Mouse (Mus musculus) forebrain, embryonic 13.5 days (tissue): Measurements from ENCODE around the gene Fis1. TPM values are rescaled to one million over a fixed set of nuclear protein-coding genes. Genes with fewer than 3 reads are reported as not detected.
"Not testable (repeated sequence)": the region's sequence is repeated elsewhere in the genome, so short reads cannot be mapped to it uniquely, and the experiment has no call there.

Experiments
- ATAC-seq: fragments of 200-750 bp; cut with Nextera tagmentation; 2 replicates; pipeline ENCODE4 v1.8.0; 2017
- H3K27ac ChIP-seq: fragments of 300-500 bp; sonication (generic); 2 replicates; pipeline ENCODE4 v1.5.1; 2015; ENCODE audit warnings: inconsistent platforms, mild to moderate bottlenecking, moderate library complexity
- H3K27me3 ChIP-seq: fragments of 300-500 bp; sonication (generic); 2 replicates; pipeline ENCODE4 v1.6.1; 2015; ENCODE audit warnings: mild to moderate bottlenecking, inconsistent platforms
- H3K36me3 ChIP-seq: fragments of 300-500 bp; sonication (generic); 2 replicates; pipeline ENCODE4 v1.6.1; 2015; ENCODE audit warnings: mild to moderate bottlenecking, inconsistent platforms; ENCODE audit not compliant: poor library complexity, severe bottlenecking
- H3K4me1 ChIP-seq: fragments of 300-500 bp; sonication (generic); 2 replicates; pipeline ENCODE4 v1.6.1; 2015; ENCODE audit warnings: inconsistent platforms
- H3K4me2 ChIP-seq: fragments of 300-500 bp; sonication (generic); 2 replicates; pipeline ENCODE4 v1.6.1; 2015; ENCODE audit warnings: inconsistent platforms, mild to moderate bottlenecking, moderate library complexity
- H3K4me3 ChIP-seq: fragments of 300-500 bp; sonication (generic); 2 replicates; pipeline ENCODE4 v1.5.1; 2015; ENCODE audit warnings: mild to moderate bottlenecking, inconsistent platforms
- H3K9ac ChIP-seq: fragments of 300-500 bp; sonication (generic); 2 replicates; pipeline ENCODE4 v1.6.1; 2015; ENCODE audit warnings: mild to moderate bottlenecking, inconsistent platforms
- H3K9me3 ChIP-seq: fragments of 300-500 bp; sonication (generic); replicated peaks from 2 replicates; pipeline ENCODE4 v1.6.1; 2016; ENCODE audit warnings: inconsistent platforms
- WGBS: fragments of 180-500 bp; shearing (Covaris S2); methylation state at CpG from one replicate; pipeline ENCODE4 v1.1.7; 2015; 5-methylcytosine and 5-hydroxymethylcytosine counted together
- polyA plus RNA-seq: library from polyadenylated mRNA; unstranded; fragments of >200 nt; fragmentation: Nextera tagmentation; extraction: Ambion mirVana; gene quantifications from 2 replicates; pipeline ENCODE4 v1.2.1, GENCODE M21; 2015

Gene Fis1
- polyA plus RNA-seq, 1 experiment from 2014 or later = 357 TPM

GRCm38 (mm10) chr5:136929073-136929472 lies 24.0 kb upstream of the Fis1 start:
- Histone ChIP-seq H3K4me1 (no peaks in the 10 kb centered on the region), H3K36me3 (peaks cover 10% of the 10 kb centered on the region), H3K4me3 (no peak overlapping the region), H3K4me2 (no peak overlapping the region), H3K27me3 (no peaks in the 10 kb centered on the region), H3K27ac (no peak overlapping the region), H3K9ac (no peak overlapping the region), H3K9me3 (no peaks in the 10 kb centered on the region)
- 20% methylated on average over 4 of the region's 4 CpGs for WGBS
- peak; percentile 70 for ATAC-seq

GRCm38 (mm10) chr5:136931896-136932295 lies 21.2 kb upstream of the Fis1 start:
- 87% methylated on average over 14 of the region's 14 CpGs for WGBS
- no peak for ATAC-seq
- Histone ChIP-seq H3K9me3 (no peaks in the 10 kb centered on the region), H3K4me3 (no peak overlapping the region), H3K4me1 (no peaks in the 10 kb centered on the region), H3K27me3 (no peaks in the 10 kb centered on the region), H3K27ac (no peak overlapping the region), H3K9ac (no peak overlapping the region), H3K4me2 (no peak overlapping the region), H3K36me3 (no peaks in the 10 kb centered on the region)

GRCm38 (mm10) chr5:136932956-136933355 lies 20.1 kb upstream of the Fis1 start:
- Histone ChIP-seq H3K4me1 (no peaks in the 10 kb centered on the region), H3K27ac (no peak overlapping the region), H3K27me3 (no peaks in the 10 kb centered on the region), H3K4me3 (no peak overlapping the region), H3K9ac (no peak overlapping the region), H3K9me3 (no peaks in the 10 kb centered on the region), H3K36me3 (no peaks in the 10 kb centered on the region), H3K4me2 (no peak overlapping the region)
- WGBS = 86% methylated on average over 5 of the region's 5 CpGs
- ATAC-seq = no peak

- no peaks in the 10 kb centered on the region for H3K9me3 ChIP-seq
- no peak overlapping the region for H3K4me3 ChIP-seq
- H3K4me1 ChIP-seq = no peaks in the 10 kb centered on the region
- H3K4me2 ChIP-seq = no peak overlapping the region
- 92% methylated on average over 6 of the region's 6 CpGs for WGBS
- no peak overlapping the region for H3K9ac ChIP-seq
- H3K27me3 ChIP-seq = no peaks in the 10 kb centered on the region
- ATAC-seq = no peak
- H3K36me3 ChIP-seq = no peaks in the 10 kb centered on the region
- no peak overlapping the region for H3K27ac ChIP-seq
These were observed 19.1 kb upstream of the Fis1 start for GRCm38 (mm10) chr5:136933930-136934329.

- Histone ChIP-seq H3K9me3 (0 out of 2 replicates have a peak, but pooled peaks cover 3% of the 10 kb centered on the region), H3K27me3 (no peaks in the 10 kb centered on the region), H3K27ac (no peak overlapping the region), H3K9ac (no peak overlapping the region), H3K4me3 (no peak overlapping the region), H3K4me2 (no peak overlapping the region), H3K36me3 (no peaks in the 10 kb centered on the region), H3K4me1 (no peaks in the 10 kb centered on the region)
- ATAC-seq = no peak
- WGBS = 77% methylated on average over 7 of the region's 7 CpGs
These were observed 17.0 kb upstream of the Fis1 start for GRCm38 (mm10) chr5:136935905-136936695.

- Histone ChIP-seq H3K9ac (no peak overlapping the region), H3K4me1 (no peaks in the 10 kb centered on the region), H3K27ac (no peak overlapping the region), H3K36me3 (no peaks in the 10 kb centered on the region), H3K4me3 (no peak overlapping the region), H3K27me3 (no peaks in the 10 kb centered on the region), H3K4me2 (no peak overlapping the region), H3K9me3 (0 out of 2 replicates have a peak, but pooled peaks cover 3% of the 10 kb centered on the region)
- WGBS = 89% methylated on average over 6 of the region's 6 CpGs
- no peak for ATAC-seq
These were observed 16.3 kb upstream of the Fis1 start for GRCm38 (mm10) chr5:136936750-136937149.

GRCm38 (mm10) chr5:136937621-136938020 lies 15.5 kb upstream of the Fis1 start:
- WGBS = 90% methylated on average over 5 of the region's 5 CpGs
- Histone ChIP-seq H3K9ac (no peak overlapping the region), H3K36me3 (no peaks in the 10 kb centered on the region), H3K4me2 (no peak overlapping the region), H3K9me3 (0 out of 2 replicates have a peak, but pooled peaks cover 3% of the 10 kb centered on the region), H3K27ac (no peak overlapping the region), H3K27me3 (no peaks in the 10 kb centered on the region), H3K4me1 (no peaks in the 10 kb centered on the region), H3K4me3 (no peak overlapping the region)
- ATAC-seq = no peak

- H3K9ac ChIP-seq = no peak overlapping the region
- no peaks in the 10 kb centered on the region for H3K36me3 ChIP-seq
- no peak overlapping the region for H3K4me3 ChIP-seq
- no peak overlapping the region for H3K27ac ChIP-seq
- 0 out of 2 replicates have a peak, but pooled peaks cover 3% of the 10 kb centered on the region for H3K9me3 ChIP-seq
- ATAC-seq = no peak
- WGBS = 64% methylated on average over 7 of the region's 7 CpGs
- H3K4me2 ChIP-seq = no peak overlapping the region
- no peaks in the 10 kb centered on the region for H3K27me3 ChIP-seq
- H3K4me1 ChIP-seq = no peaks in the 10 kb centered on the region
These were observed 13.8 kb upstream of the Fis1 start for GRCm38 (mm10) chr5:136939284-136939683.

GRCm38 (mm10) chr5:136940029-136940428 lies 13.0 kb upstream of the Fis1 start:
- H3K4me2 ChIP-seq, H3K9ac ChIP-seq, H3K27ac ChIP-seq, H3K9me3 ChIP-seq, H3K36me3 ChIP-seq, H3K4me3 ChIP-seq, H3K4me1 ChIP-seq, H3K27me3 ChIP-seq, ATAC-seq: not testable (repeated sequence)
- WGBS = 85% methylated on average over 6 of the region's 6 CpGs

- no peak overlapping the region for H3K4me2 ChIP-seq
- no peaks in the 10 kb centered on the region for H3K27me3 ChIP-seq
- 88% methylated on average over 12 of the region's 12 CpGs for WGBS
- H3K27ac ChIP-seq = no peak overlapping the region
- 0 out of 2 replicates have a peak, but pooled peaks cover 3% of the 10 kb centered on the region for H3K9me3 ChIP-seq
- H3K36me3 ChIP-seq = no peaks in the 10 kb centered on the region
- H3K4me3 ChIP-seq = no peak overlapping the region
- no peak for ATAC-seq
- H3K9ac ChIP-seq = no peak overlapping the region
- no peaks in the 10 kb centered on the region for H3K4me1 ChIP-seq
These were observed 12.1 kb upstream of the Fis1 start for GRCm38 (mm10) chr5:136940845-136941560.

- Histone ChIP-seq H3K27me3 (no peaks in the 10 kb centered on the region), H3K27ac (no peak overlapping the region), H3K36me3 (no peaks in the 10 kb centered on the region), H3K9ac (no peak overlapping the region), H3K9me3 (0 out of 2 replicates have a peak, but pooled peaks cover 3% of the 10 kb centered on the region), H3K4me2 (no peak overlapping the region), H3K4me1 (no peaks in the 10 kb centered on the region), H3K4me3 (no peak overlapping the region)
- no peak for ATAC-seq
- 82% methylated on average over 3 of the region's 3 CpGs for WGBS
These were observed 10.3 kb upstream of the Fis1 start for GRCm38 (mm10) chr5:136942781-136943180.

GRCm38 (mm10) chr5:136943382-136943781 lies 9.7 kb upstream of the Fis1 start:
- Histone ChIP-seq H3K36me3 (no peaks in the 10 kb centered on the region), H3K4me2 (no peak overlapping the region), H3K9me3 (0 out of 2 replicates have a peak, but pooled peaks cover 3% of the 10 kb centered on the region), H3K4me3 (no peak overlapping the region), H3K4me1 (no peaks in the 10 kb centered on the region), H3K9ac (no peak overlapping the region), H3K27me3 (no peaks in the 10 kb centered on the region), H3K27ac (no peak overlapping the region)
- no peak for ATAC-seq
- WGBS = 83% methylated on average over 2 of the region's 2 CpGs
